Mouse (Mus musculus): ENCODE results near the gene Rcl1. TPM values are rescaled to one million over a fixed set of nuclear protein-coding genes. Genes with fewer than 3 reads are reported as not detected.

The Rcl1 gene
- polyA plus RNA-seq, 1 experiment from 2014 or later: 20.1 TPM

- no peak for ATAC-seq
Observed at GRCm38 (mm10) chr19:29060299-29060698, 40.9 kb upstream of the Rcl1 start.

GRCm38 (mm10) chr19:29063009-29063408 is 38.2 kb upstream of the Rcl1 start:
- H3K4me2 ChIP-seq (replicated peaks; ENCODE audit: low read depth, low read length): no peak overlapping the region
- ATAC-seq: no peak
- no peak overlapping the region for H3K4me3 ChIP-seq (ENCODE audit: low read depth, low read length)
- no peaks in the 10 kb centered on the region for H3K27me3 ChIP-seq (replicated peaks; ENCODE audit: insufficient read depth, low read length)
- DNase-seq (ENCODE audit: low spot score): no peak
- H3K27ac ChIP-seq (ENCODE audit: low read length): no peak overlapping the region
- 89% methylated on average over 5 of the region's 5 CpGs for WGBS
- no peaks in the 10 kb centered on the region; the same call in 1 of the 2 replicates for H3K4me1 ChIP-seq (ENCODE audit: insufficient read depth, low read depth, low read length)
- TF ChIP-seq EP300 (IDR thresholded peaks at IDR 0.05) (no peak), CTCF (IDR thresholded peaks at IDR 0.05) (no peak)
- H3K9ac ChIP-seq (replicated peaks; ENCODE audit: low read depth): no peak overlapping the region
- no peaks in the 10 kb centered on the region for H3K9me3 ChIP-seq (ENCODE audit: low read length)
- no peaks in the 10 kb centered on the region for H3K36me3 ChIP-seq (ENCODE audit: insufficient read depth, low read length)

More at GRCm38 (mm10) chr19:29060299-29060698, 40.9 kb upstream of the Rcl1 start:
- no peaks in the 10 kb centered on the region for H3K27me3 ChIP-seq (replicated peaks; ENCODE audit: insufficient read depth, low read length)
- no peak for DNase-seq (ENCODE audit: low spot score)
- no peaks in the 10 kb centered on the region for H3K4me1 ChIP-seq (ENCODE audit: insufficient read depth, low read depth, low read length)
- H3K27ac ChIP-seq (ENCODE audit: low read length): no peak overlapping the region
- H3K9ac ChIP-seq (replicated peaks; ENCODE audit: low read depth): no peak overlapping the region
- TF ChIP-seq EP300 (IDR thresholded peaks at IDR 0.05) (no peak), CTCF (IDR thresholded peaks at IDR 0.05) (no peak)
- H3K36me3 ChIP-seq (ENCODE audit: insufficient read depth, low read length): no peaks in the 10 kb centered on the region
- H3K4me2 ChIP-seq (replicated peaks; ENCODE audit: low read depth, low read length): no peak overlapping the region
- WGBS: 29% methylated on average over 6 of the region's 6 CpGs
- no peaks in the 10 kb centered on the region for H3K9me3 ChIP-seq (ENCODE audit: low read length)
- H3K4me3 ChIP-seq (ENCODE audit: low read depth, low read length): no peak overlapping the region

- no peaks in the 10 kb centered on the region; the same call in 1 of the 2 replicates for H3K4me1 ChIP-seq (ENCODE audit: insufficient read depth, low read depth, low read length)
- H3K9ac ChIP-seq (replicated peaks; ENCODE audit: low read depth): peak overlapping the region; percentile 23; the same call in 1 of the 2 replicates
Observed at GRCm38 (mm10) chr19:29063577-29064363, 37.4 kb upstream of the Rcl1 start.

DNA sequence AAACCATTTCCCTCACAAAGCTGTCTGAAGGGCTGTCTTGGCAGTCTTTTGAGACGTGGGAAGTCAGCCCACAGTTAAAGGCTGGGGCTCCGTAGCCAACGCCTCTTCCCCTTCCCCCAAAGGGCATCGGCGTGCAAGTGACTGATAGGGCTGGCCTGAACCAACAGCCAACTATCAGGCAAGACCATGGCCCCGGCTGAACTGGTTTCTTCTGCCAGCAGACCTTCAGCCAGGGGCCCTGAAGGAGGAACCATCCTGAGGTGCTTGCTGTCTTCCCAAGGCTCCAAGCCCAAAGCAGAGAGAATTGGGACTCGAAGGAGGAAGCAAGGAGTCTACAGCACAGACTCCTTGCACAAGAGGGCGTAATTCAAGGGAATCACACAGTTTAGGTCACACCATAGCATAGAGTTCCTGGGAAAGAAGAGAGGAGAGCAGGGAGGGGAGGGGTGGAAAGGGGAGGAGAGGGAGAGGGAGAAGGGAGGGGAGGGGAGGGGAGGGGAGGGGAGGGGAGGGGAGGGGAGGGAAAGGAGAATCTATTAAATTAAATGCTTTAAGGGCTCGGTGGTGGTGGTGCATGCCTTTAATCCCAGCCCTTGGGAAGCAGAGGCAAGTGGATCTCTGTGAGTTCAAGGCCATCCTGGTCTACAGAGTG is 36.6 kb upstream of the Rcl1 start:
- peak; percentile 46 for ATAC-seq
- H3K36me3 ChIP-seq (ENCODE audit: insufficient read depth, low read length): no peaks in the 10 kb centered on the region
- no peak overlapping the region for H3K4me3 ChIP-seq (ENCODE audit: low read depth, low read length)
- peak overlapping the region; percentile 44 for H3K4me2 ChIP-seq (replicated peaks; ENCODE audit: low read depth, low read length)
- 55% methylated on average over 9 of the region's 9 CpGs for WGBS
- no peak for TF ChIP-seq EP300 (IDR thresholded peaks at IDR 0.05)
- TF ChIP-seq CTCF (IDR thresholded peaks at IDR 0.05): peak; percentile 25; the same call in 1 of the 2 replicates
- H3K9ac ChIP-seq (replicated peaks; ENCODE audit: low read depth): peak overlapping the region; percentile 23; the same call in 1 of the 2 replicates
- no peaks in the 10 kb centered on the region; the same call in 1 of the 2 replicates for H3K4me1 ChIP-seq (ENCODE audit: insufficient read depth, low read depth, low read length)
- DNase-seq (ENCODE audit: low spot score): peak; percentile 55
- peak overlapping the region; percentile 61 for H3K27ac ChIP-seq (ENCODE audit: low read length)
- no peaks in the 10 kb centered on the region for H3K27me3 ChIP-seq (replicated peaks; ENCODE audit: insufficient read depth, low read length)
- no peaks in the 10 kb centered on the region for H3K9me3 ChIP-seq (ENCODE audit: low read length)

More at GRCm38 (mm10) chr19:29063577-29064363, 37.4 kb upstream of the Rcl1 start:
- no peaks in the 10 kb centered on the region for H3K27me3 ChIP-seq (replicated peaks; ENCODE audit: insufficient read depth, low read length)
- H3K36me3 ChIP-seq (ENCODE audit: insufficient read depth, low read length): no peaks in the 10 kb centered on the region
- no peak overlapping the region; the same call in 1 of the 2 replicates for H3K4me3 ChIP-seq (ENCODE audit: low read depth, low read length)
- peak overlapping the region; percentile 61 for H3K27ac ChIP-seq (ENCODE audit: low read length)
- no peaks in the 10 kb centered on the region for H3K9me3 ChIP-seq (ENCODE audit: low read length)
- H3K4me2 ChIP-seq (replicated peaks; ENCODE audit: low read depth, low read length): peak overlapping the region; percentile 44
- 12% methylated on average over 18 of the region's 18 CpGs for WGBS
- TF ChIP-seq CTCF (IDR thresholded peaks at IDR 0.05): peak; percentile 98
- no peak for TF ChIP-seq EP300 (IDR thresholded peaks at IDR 0.05)
- DNase-seq (ENCODE audit: low spot score) (peak; percentile 97), ATAC-seq (peak; percentile 81)

DNA sequence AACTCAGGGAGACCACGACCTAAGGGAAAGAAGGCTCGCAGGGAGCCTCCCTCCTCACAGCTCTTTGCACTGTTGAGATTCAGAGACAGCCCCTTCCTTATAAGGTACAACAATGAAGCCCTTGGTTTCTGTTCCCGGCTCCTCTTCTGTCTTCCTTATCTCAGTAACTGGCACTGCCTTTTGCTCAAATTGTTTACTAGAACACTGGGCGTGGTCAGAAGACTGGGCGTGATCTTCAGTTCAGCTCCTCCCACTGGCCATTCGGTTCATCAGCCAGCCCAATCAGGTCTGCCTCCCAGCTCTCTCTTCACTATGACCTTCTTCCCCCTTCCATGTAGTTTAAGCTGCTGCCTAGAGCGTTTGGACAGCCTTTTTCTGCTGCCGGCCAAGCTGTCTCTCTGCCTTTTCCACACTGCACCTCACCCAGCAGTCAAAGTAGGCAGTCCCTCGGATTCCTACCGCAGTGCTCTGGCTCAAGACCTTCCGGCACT is 34.1 kb upstream of the Rcl1 start:
- DNase-seq (ENCODE audit: low spot score): peak; percentile 90
- Histone ChIP-seq H3K27me3 (replicated peaks; ENCODE audit: insufficient read depth, low read length) (no peaks in the 10 kb centered on the region), H3K9ac (replicated peaks; ENCODE audit: low read depth) (no peak overlapping the region), H3K27ac (ENCODE audit: low read length) (peak overlapping the region; percentile 16; the same call in 1 of the 2 replicates), H3K9me3 (ENCODE audit: low read length) (no peaks in the 10 kb centered on the region), H3K36me3 (ENCODE audit: insufficient read depth, low read length) (no peaks in the 10 kb centered on the region), H3K4me3 (ENCODE audit: low read depth, low read length) (peak overlapping the region; percentile 14), H3K4me2 (replicated peaks; ENCODE audit: low read depth, low read length) (peak overlapping the region; percentile 38), H3K4me1 (ENCODE audit: insufficient read depth, low read depth, low read length) (no peaks in the 10 kb centered on the region; the same call in 1 of the 2 replicates)
- TF ChIP-seq EP300 (IDR thresholded peaks at IDR 0.05) (no peak), CTCF (IDR thresholded peaks at IDR 0.05) (0 out of 2 replicates have a peak, but pooled peaks have one; percentile 4)
- ATAC-seq: peak; percentile 72
- WGBS: 7% methylated on average over 11 of the region's 11 CpGs

DNA sequence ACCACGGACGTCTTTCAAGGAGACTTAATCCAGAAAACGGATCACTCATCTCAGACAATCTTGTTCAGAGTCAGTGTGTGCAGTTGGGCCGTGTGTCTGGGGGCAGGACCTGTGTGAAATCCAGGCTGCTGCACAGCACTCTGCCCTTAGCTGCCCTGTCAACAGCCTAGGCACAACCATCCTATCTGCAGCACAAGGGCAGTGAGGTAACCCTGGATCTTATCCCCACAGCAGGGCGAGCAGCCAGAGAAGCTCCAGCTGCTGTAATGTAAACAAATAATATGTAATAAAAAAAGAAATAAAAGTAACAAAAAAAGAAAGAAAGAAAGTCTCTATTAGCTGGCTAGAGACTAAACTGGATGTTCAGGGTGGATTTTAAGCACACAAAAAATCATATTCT is 32.0 kb upstream of the Rcl1 start:
- Histone ChIP-seq H3K4me2 (replicated peaks; ENCODE audit: low read depth, low read length) (no peak overlapping the region), H3K36me3 (ENCODE audit: insufficient read depth, low read length) (no peaks in the 10 kb centered on the region), H3K27ac (ENCODE audit: low read length) (no peak overlapping the region), H3K9ac (replicated peaks; ENCODE audit: low read depth) (no peak overlapping the region), H3K4me1 (ENCODE audit: insufficient read depth, low read depth, low read length) (no peaks in the 10 kb centered on the region; the same call in 1 of the 2 replicates), H3K27me3 (replicated peaks; ENCODE audit: insufficient read depth, low read length) (no peaks in the 10 kb centered on the region), H3K4me3 (ENCODE audit: low read depth, low read length) (no peak overlapping the region), H3K9me3 (ENCODE audit: low read length) (no peaks in the 10 kb centered on the region)
- TF ChIP-seq EP300 (IDR thresholded peaks at IDR 0.05) (no peak), CTCF (IDR thresholded peaks at IDR 0.05) (no peak)
- ATAC-seq (no peak), DNase-seq (ENCODE audit: low spot score) (no peak)
- 56% methylated on average over 5 of the region's 5 CpGs for WGBS
